Mouse (Mus musculus) midbrain, embryonic 13.5 days (tissue): ENCODE results near the gene Rgl2. TPM values are rescaled to one million over a fixed set of nuclear protein-coding genes. Genes with fewer than 3 reads are reported as not detected.
A peak's percentile ranks its signal among the peaks of the same experiment; 100 is the strongest.
"Not testable (repeated sequence)": the region's sequence is repeated elsewhere in the genome, so short reads cannot be mapped to it uniquely, and the experiment has no call there.

ENCODE experiments used
- ATAC-seq: fragments of 200-750 bp; cut with Nextera tagmentation; 2 replicates; pipeline ENCODE4 v1.8.0; 2017; ENCODE audit warnings: mild to moderate bottlenecking, moderate TSS enrichment, moderate library complexity
- H3K27ac ChIP-seq: fragments of 300-500 bp; sonication (generic); 2 replicates; pipeline ENCODE4 v1.5.1; 2015; ENCODE audit warnings: inconsistent platforms, mild to moderate bottlenecking, moderate library complexity
- H3K27me3 ChIP-seq: fragments of 300-500 bp; sonication (generic); 2 replicates; pipeline ENCODE4 v1.6.1; 2015; ENCODE audit warnings: mild to moderate bottlenecking, inconsistent platforms
- H3K36me3 ChIP-seq: fragments of 300-500 bp; sonication (generic); 2 replicates; pipeline ENCODE4 v1.6.1; 2015; ENCODE audit warnings: mild to moderate bottlenecking, inconsistent platforms
- H3K4me1 ChIP-seq: fragments of 300-500 bp; sonication (generic); replicated peaks from 2 replicates; pipeline ENCODE4 v1.6.1; 2015; ENCODE audit warnings: inconsistent platforms
- H3K4me2 ChIP-seq: fragments of 300-500 bp; sonication (generic); replicated peaks from 2 replicates; pipeline ENCODE4 v1.6.1; 2015; ENCODE audit warnings: moderate library complexity, mild to moderate bottlenecking, inconsistent platforms
- H3K4me3 ChIP-seq: fragments of 300-500 bp; sonication (generic); replicated peaks from 2 replicates; pipeline ENCODE4 v1.5.1; 2015; ENCODE audit warnings: mild to moderate bottlenecking, inconsistent platforms
- H3K9ac ChIP-seq: fragments of 300-500 bp; sonication (generic); replicated peaks from 2 replicates; pipeline ENCODE4 v1.6.1; 2015; ENCODE audit warnings: mild to moderate bottlenecking, inconsistent platforms
- H3K9me3 ChIP-seq: fragments of 300-500 bp; sonication (generic); 2 replicates; pipeline ENCODE4 v1.6.1; 2016; ENCODE audit warnings: mild to moderate bottlenecking, inconsistent platforms
- WGBS: fragments of 180-500 bp; shearing (Covaris S2); methylation state at CpG from one replicate; pipeline ENCODE4 v1.1.7; 2015; 5-methylcytosine and 5-hydroxymethylcytosine counted together
- polyA plus RNA-seq: library from polyadenylated mRNA; unstranded; fragments of >200 nt; fragmentation: Nextera tagmentation; extraction: Ambion mirVana; gene quantifications from 2 replicates; pipeline ENCODE4 v1.2.1, GENCODE M21; 2015

Gene Rgl2
- 49.8 and 56.9 TPM in 2 replicates for polyA plus RNA-seq

DNA sequence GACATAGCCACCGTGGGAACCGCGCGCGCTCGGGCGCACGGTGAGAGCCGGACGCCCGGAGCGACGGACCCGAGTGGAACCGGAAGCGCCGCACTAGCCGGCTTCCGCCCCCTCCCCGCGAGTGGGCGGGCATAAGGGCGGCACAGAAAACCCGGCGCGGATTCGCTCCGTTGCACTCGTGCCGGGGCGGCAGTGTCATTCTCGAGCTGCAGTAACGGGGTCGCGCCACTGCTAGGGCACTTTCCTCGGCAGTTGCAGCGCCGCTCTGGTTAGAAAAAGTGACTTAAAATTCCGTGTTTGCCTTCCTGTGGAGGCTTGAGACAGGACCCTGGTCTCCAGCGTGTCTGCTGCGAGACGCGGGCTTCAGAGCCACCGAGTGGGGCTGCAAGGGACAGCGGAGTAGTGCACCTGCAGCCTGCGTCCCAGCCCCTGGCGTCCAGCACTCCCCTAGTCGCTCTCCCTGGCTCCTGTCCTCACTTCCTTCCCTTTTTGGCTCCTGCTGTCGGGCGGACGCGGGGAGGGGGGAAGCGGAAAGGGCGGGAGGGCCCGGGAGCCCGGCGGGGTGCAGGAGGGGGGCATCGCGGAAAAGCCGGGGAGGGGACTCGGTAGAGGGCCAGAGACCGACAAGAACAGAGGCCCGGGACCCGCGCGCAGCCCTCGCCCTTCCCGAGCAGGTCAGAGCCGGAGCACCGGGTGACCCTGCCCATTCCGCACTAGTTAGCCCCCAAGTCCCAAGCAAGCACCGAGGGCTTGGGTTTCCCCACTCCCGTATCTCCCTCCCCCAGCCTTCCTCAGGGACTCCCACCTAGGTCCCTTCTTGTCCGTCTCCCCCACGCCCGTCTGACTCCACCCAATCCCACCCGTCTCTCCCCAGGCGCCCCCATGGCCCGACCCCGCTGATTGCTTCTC lies at the start of gene Rgl2:
Rgl2 (plus strand) TSS at position 173 of the 909 bp plus-strand sequence.
- ATAC-seq, result peak; percentile 89
- peaks cover 52% of the 10 kb centered on the region for H3K36me3 ChIP-seq
- under 1% methylated on average over 76 of the region's 80 CpGs for WGBS
- no peaks in the 10 kb centered on the region for H3K9me3 ChIP-seq
- no peaks in the 10 kb centered on the region for H3K27me3 ChIP-seq
- peak within 1 kb of the TSS; percentile 100 for H3K4me2 ChIP-seq
- peak within 1 kb of the TSS; percentile 96 for H3K27ac ChIP-seq
- peaks cover 28% of the 10 kb centered on the region for H3K4me1 ChIP-seq
- peak within 1 kb of the TSS; percentile 94 for H3K4me3 ChIP-seq
- H3K9ac ChIP-seq, result peak within 1 kb of the TSS; percentile 95

DNA sequence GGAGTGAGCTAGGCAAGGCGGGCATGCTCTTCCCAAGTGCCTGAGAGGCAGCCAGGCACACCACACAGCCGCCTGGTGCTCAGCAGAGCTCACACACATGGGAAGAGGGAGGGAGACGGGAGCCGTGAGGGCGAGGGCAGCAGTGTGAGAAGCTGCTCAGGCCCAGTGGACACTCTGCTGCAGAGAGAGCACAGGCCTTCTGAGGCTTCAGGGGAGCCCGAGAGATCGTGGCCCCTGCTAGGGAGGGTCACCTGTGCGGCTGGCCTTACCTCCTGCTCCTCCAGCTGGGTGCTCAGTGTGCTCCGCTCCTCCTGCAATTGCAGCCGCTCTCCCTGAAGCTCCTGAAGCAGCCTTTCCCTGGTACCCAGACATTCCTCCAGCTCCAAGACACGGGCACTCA lies 45.0 kb upstream of the Rgl2 start:
- H3K9me3 ChIP-seq, H3K4me2 ChIP-seq, H3K27me3 ChIP-seq, H3K9ac ChIP-seq, H3K4me3 ChIP-seq, H3K27ac ChIP-seq, ATAC-seq: not testable (repeated sequence)
- H3K4me1 ChIP-seq, result peaks cover 13% of the 10 kb centered on the region
- H3K36me3 ChIP-seq, result peaks cover 30% of the 10 kb centered on the region
- 91% methylated on average over 10 of the region's 11 CpGs for WGBS

DNA sequence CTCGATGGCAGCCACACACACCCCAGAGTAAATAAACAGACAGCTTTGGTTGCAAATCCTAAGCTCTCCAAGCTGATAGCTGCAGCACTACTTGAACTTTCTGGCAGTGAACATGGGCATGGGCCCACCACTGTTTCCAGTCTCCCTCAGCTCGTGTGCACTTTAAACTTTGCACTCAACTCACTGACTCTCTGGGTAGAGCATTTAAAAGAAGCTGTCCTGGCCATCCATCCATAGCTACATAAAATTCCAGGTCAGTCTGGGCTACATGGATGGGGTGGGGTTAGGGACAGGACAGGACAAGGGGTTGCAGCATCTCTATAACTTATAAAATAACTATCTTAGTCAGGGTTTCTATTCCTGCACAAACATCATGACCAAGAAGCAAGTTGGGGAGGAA lies 41.5 kb upstream of the Rgl2 start:
- not testable (repeated sequence) for H3K4me2 ChIP-seq
- 0 out of 2 replicates have a peak overlapping the region, but pooled peaks have one; percentile 32 for H3K9ac ChIP-seq

GRCm38 (mm10) chr17:33888230-33888629 lies 41.1 kb upstream of the Rgl2 start:
- H3K4me3 ChIP-seq, ATAC-seq, H3K36me3 ChIP-seq, H3K9me3 ChIP-seq, H3K27ac ChIP-seq, H3K27me3 ChIP-seq: not testable (repeated sequence)
- H3K9ac ChIP-seq, result 0 out of 2 replicates have a peak overlapping the region, but pooled peaks have one; percentile 32
- peaks cover 19% of the 10 kb centered on the region for H3K4me1 ChIP-seq
- H3K4me2 ChIP-seq, result 0 out of 2 replicates have a peak overlapping the region, but pooled peaks have one; percentile 72

More for the DNA sequence above, 41.5 kb upstream of the Rgl2 start:
- H3K9me3 ChIP-seq, H3K4me3 ChIP-seq, H3K36me3 ChIP-seq, H3K27me3 ChIP-seq, ATAC-seq, H3K27ac ChIP-seq: not testable (repeated sequence)
- WGBS, result 77% methylated on average over 2 of the region's 2 CpGs
- peaks cover 19% of the 10 kb centered on the region for H3K4me1 ChIP-seq

- not testable (repeated sequence) for ATAC-seq, H3K9me3 ChIP-seq, H3K27me3 ChIP-seq, H3K36me3 ChIP-seq
- peak overlapping the region; percentile 72 for H3K4me2 ChIP-seq
- WGBS, result under 1% methylated on average over 42 of the region's 44 CpGs
- peak overlapping the region; percentile 64 for H3K4me3 ChIP-seq
- H3K27ac ChIP-seq, result 0 out of 2 replicates have a peak overlapping the region, but pooled peaks have one; percentile 25
- H3K9ac ChIP-seq, result peak overlapping the region; percentile 69
- peaks cover 19% of the 10 kb centered on the region for H3K4me1 ChIP-seq
These were observed 39.3 kb upstream of the Rgl2 start for GRCm38 (mm10) chr17:33889941-33890532.

DNA sequence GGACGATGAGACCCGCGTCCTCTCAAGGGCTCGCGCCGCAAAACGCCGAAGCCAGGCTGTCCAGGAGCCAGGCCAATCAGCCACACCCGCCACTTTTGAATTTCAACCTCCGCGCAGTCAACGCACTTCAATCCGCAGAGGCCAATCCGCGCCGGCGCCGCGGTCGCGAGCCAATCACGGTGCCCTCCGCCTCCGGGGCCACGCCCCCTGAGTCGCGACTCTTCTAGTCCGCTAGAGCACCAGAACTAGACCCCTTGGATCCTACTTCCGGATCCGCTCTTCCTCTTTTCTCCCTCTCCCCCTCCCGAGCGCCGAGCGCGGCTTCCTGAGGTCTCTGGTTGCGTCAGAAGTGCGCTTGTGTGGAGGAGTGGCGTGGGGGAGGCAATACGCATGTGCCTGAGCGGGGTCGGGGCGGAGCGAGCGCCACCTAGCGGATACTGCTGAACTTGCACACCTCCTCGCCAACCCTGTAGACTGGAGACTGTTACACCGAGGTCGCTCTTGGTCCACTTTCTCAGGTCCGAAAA lies 38.7 kb upstream of the Rgl2 start, which contains the start of gene Kifc1:
Kifc1 (minus strand) TSS at position 129 of the 527 bp plus-strand sequence.
- Histone ChIP-seq H3K27me3 (peaks cover 3% of the 10 kb centered on the region; the same call in 1 of the 2 replicates), H3K9ac (peak within 1 kb of the TSS; percentile 69), H3K9me3 (no peaks in the 10 kb centered on the region), H3K27ac (0 out of 2 replicates have a peak within 1 kb of the TSS, but pooled peaks have one; percentile 25), H3K4me2 (peak within 1 kb of the TSS; percentile 72), H3K4me1 (peaks cover 19% of the 10 kb centered on the region), H3K36me3 (peaks cover 4% of the 10 kb centered on the region; the same call in 1 of the 2 replicates), H3K4me3 (peak within 1 kb of the TSS; percentile 64)
- under 1% methylated on average over 49 of the region's 49 CpGs for WGBS
- ATAC-seq, result peak; percentile 99

GRCm38 (mm10) chr17:33891357-33891756 lies 38.0 kb upstream of the Rgl2 start:
- Histone ChIP-seq H3K36me3 (no peaks in the 10 kb centered on the region), H3K4me3 (no peak overlapping the region), H3K27me3 (peaks cover 3% of the 10 kb centered on the region; the same call in 1 of the 2 replicates), H3K4me2 (no peak overlapping the region), H3K9ac (no peak overlapping the region), H3K4me1 (peaks cover 19% of the 10 kb centered on the region), H3K9me3 (no peaks in the 10 kb centered on the region), H3K27ac (no peak overlapping the region)
- ATAC-seq, result no peak
- 58% methylated on average over 2 of the region's 2 CpGs for WGBS

GRCm38 (mm10) chr17:33891892-33892291 lies 37.5 kb upstream of the Rgl2 start:
- not testable (repeated sequence) for H3K4me2 ChIP-seq, H3K4me3 ChIP-seq, ATAC-seq, H3K9ac ChIP-seq, H3K36me3 ChIP-seq, H3K9me3 ChIP-seq, H3K27me3 ChIP-seq, H3K27ac ChIP-seq
- 72% methylated on average over 6 of the region's 6 CpGs for WGBS
- peaks cover 19% of the 10 kb centered on the region for H3K4me1 ChIP-seq

- no peak overlapping the region for H3K4me2 ChIP-seq
- no peaks in the 10 kb centered on the region for H3K9me3 ChIP-seq
- H3K4me1 ChIP-seq, result peaks cover 19% of the 10 kb centered on the region
- ATAC-seq, result no peak
- H3K4me3 ChIP-seq, result no peak overlapping the region
- no peaks in the 10 kb centered on the region for H3K36me3 ChIP-seq
- 14% methylated on average over 7 of the region's 7 CpGs for WGBS
- H3K27me3 ChIP-seq, result peaks cover 3% of the 10 kb centered on the region; the same call in 1 of the 2 replicates
- H3K27ac ChIP-seq, result no peak overlapping the region
- H3K9ac ChIP-seq, result no peak overlapping the region
These were observed 36.9 kb upstream of the Rgl2 start for GRCm38 (mm10) chr17:33892429-33892828.

DNA sequence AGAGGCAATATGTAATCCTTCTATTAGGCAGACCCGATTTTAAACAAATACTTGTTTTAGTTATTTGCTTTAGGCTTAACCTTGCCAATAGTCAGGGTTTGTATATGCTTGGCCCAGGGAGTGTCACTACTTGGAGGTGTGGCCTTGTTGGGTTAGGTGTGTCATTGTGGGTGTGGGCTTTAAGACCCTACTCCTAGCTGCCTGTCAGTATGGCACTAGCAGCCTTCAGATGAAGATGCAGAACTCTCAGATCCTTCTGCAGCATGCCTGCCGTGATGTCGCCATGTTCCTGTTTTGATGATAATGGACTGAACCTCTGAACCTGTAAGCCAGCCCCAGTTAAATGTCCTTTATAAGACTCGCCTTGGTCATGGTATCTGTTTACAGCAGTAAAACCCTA lies 36.3 kb upstream of the Rgl2 start:
- not testable (repeated sequence) for H3K27me3 ChIP-seq, H3K9ac ChIP-seq, H3K4me3 ChIP-seq, H3K4me2 ChIP-seq, H3K9me3 ChIP-seq, ATAC-seq, H3K27ac ChIP-seq, H3K36me3 ChIP-seq
- H3K4me1 ChIP-seq, result peaks cover 16% of the 10 kb centered on the region
- 81% methylated on average over 4 of the region's 4 CpGs for WGBS

DNA sequence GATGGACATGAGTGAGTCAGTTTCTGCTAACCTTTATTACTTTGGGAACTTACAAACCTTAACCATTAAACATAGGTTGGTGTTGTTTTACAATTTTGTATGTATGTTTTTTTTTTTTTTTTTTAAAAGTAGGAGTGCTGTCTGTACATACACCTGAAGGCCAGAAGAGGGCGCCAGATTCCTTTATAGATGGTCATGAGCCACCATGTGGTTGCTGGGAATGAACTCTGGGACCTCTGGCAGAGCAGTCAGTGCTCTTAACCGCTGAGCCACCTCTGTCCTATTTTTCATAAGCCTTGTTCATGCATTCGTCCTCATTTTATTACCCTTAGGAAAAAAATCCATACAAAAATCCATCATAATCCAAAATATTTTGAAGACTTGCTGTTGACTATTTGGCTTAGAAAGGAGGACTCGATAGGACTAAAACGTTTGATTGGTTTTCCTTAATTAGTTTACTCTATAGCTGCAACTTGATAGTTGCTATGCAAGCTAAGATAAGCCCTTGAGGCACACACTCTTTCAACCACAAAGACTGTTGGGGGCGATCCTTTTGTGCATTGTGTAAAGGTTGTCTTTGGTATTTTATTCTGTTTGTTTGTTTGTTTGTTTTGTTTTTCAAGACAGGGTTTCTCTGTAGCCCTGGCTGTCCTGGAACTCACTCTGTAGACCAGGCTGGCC lies 32.1 kb upstream of the Rgl2 start:
- Histone ChIP-seq H3K4me1 (no peaks in the 10 kb centered on the region), H3K4me3 (no peak overlapping the region), H3K36me3 (no peaks in the 10 kb centered on the region), H3K27ac (no peak overlapping the region), H3K9ac (no peak overlapping the region), H3K4me2 (no peak overlapping the region), H3K27me3 (peaks cover 3% of the 10 kb centered on the region; the same call in 1 of the 2 replicates), H3K9me3 (no peaks in the 10 kb centered on the region)
- no peak for ATAC-seq
- 42% methylated on average over 6 of the region's 6 CpGs for WGBS
